Mouse (Mus musculus) heart, postnatal 0 days (tissue): ENCODE data around the gene Cela2a. TPM values are rescaled to one million over a fixed set of nuclear protein-coding genes. Genes with fewer than 3 reads are reported as not detected.

Source experiments
- ATAC-seq: fragments of 200-750 bp; cut with Nextera tagmentation; 2 replicates; pipeline ENCODE4 v1.8.0; 2017; ENCODE audit warnings: low read depth, moderate number of reproducible peaks, moderate library complexity; ENCODE audit not compliant: insufficient read depth
- DNase-seq: peaks from one replicate; pipeline ENCODE4 v3.0.0-alpha.2; 2016; ENCODE audit warnings: low spot score
- H3K27ac ChIP-seq: fragments of 300-500 bp; sonication (generic); 2 replicates; pipeline ENCODE4 v1.5.1; 2014; ENCODE audit warnings: low read depth, mild to moderate bottlenecking
- H3K27me3 ChIP-seq: fragments of 300-500 bp; sonication (generic); 2 replicates; pipeline ENCODE4 v1.6.1; 2014; ENCODE audit warnings: low read length, mixed read lengths; ENCODE audit not compliant: control insufficient read depth, insufficient read depth
- H3K36me3 ChIP-seq: fragments of 300-500 bp; sonication (generic); replicated peaks from 2 replicates; pipeline ENCODE4 v1.6.1; 2014; ENCODE audit warnings: low read length, mixed read lengths; ENCODE audit not compliant: control insufficient read depth, insufficient read depth
- H3K4me1 ChIP-seq: fragments of 300-500 bp; sonication (generic); 2 replicates; pipeline ENCODE4 v1.6.1; 2014; ENCODE audit warnings: antibody characterized with exemption; ENCODE audit not compliant: control insufficient read depth, insufficient read depth
- H3K4me2 ChIP-seq: fragments of 300-500 bp; sonication (generic); 2 replicates; pipeline ENCODE4 v1.6.1; 2014; ENCODE audit warnings: low read depth, mild to moderate bottlenecking, low read length, moderate library complexity
- H3K4me3 ChIP-seq: fragments of 300-500 bp; sonication (generic); 2 replicates; pipeline ENCODE4 v1.5.1; 2014; ENCODE audit warnings: low read depth, low read length
- H3K9ac ChIP-seq: fragments of 300-500 bp; sonication (generic); replicated peaks from 2 replicates; pipeline ENCODE4 v1.6.1; 2014; ENCODE audit warnings: low read depth, low read length, mixed read lengths
- H3K9me3 ChIP-seq: fragments of 300-500 bp; sonication (generic); replicated peaks from 2 replicates; pipeline ENCODE4 v1.6.1; 2016; ENCODE audit warnings: low read length; ENCODE audit not compliant: control insufficient read depth
- CTCF ChIP-seq: IDR thresholded peaks from 2 replicates; pipeline ENCODE4 v1.5.1; 2016; ENCODE audit warnings: antibody characterized with exemption, control low read depth, low read depth
- EP300 ChIP-seq: IDR thresholded peaks from 2 replicates; pipeline ENCODE4 v1.6.1; 2016; ENCODE audit warnings: antibody characterized with exemption, low read depth
- WGBS: fragments of 180-500 bp; shearing (Covaris S2); extraction: QIAGEN DNeasy Blood & Tissue Kit; methylation state at CpG from one replicate; pipeline ENCODE4 v1.1.7; 2014; 5-methylcytosine and 5-hydroxymethylcytosine counted together
- polyA plus RNA-seq: library from polyadenylated mRNA; unstranded; fragments of >200 nt; fragmentation: Nextera tagmentation; extraction: Ambion mirVana; gene quantifications from 2 replicates; pipeline ENCODE4 v1.2.1, GENCODE M21; 2015
- total RNA-seq: library from RNA; depleted of rRNA; stranded (reverse); fragments of >200 nt; gene quantifications from 2 replicates; pipeline ENCODE4 v1.2.3, GENCODE M21; 2014; ENCODE audit warnings: low replicate concordance

Cela2a gene
- total and polyA plus RNA-seq, 2 experiments from 2014 or later = 0.20 TPM; not detected in 1

- ATAC-seq (no peak), DNase-seq (no peak)
- Histone ChIP-seq H3K27ac (peak overlapping the region; percentile 88), H3K27me3 (no peaks in the 10 kb centered on the region), H3K36me3 (peaks cover 14% of the 10 kb centered on the region), H3K4me1 (peaks cover 7% of the 10 kb centered on the region), H3K4me2 (peak overlapping the region; percentile 67), H3K9ac (0 out of 2 replicates have a peak overlapping the region, but pooled peaks have one; percentile 57), H3K9me3 (no peaks in the 10 kb centered on the region), H3K4me3 (peak overlapping the region; percentile 65)
- TF ChIP-seq EP300 (no peak), CTCF (no peak)
- WGBS = 12% methylated on average over 10 of the region's 10 CpGs
Measured at GRCm38 (mm10) chr4:141792554-141793281, 33.2 kb downstream of the Cela2a start.

GRCm38 (mm10) chr4:141791951-141792350 is 34.0 kb downstream of the Cela2a start:
- no peaks in the 10 kb centered on the region for H3K27me3 ChIP-seq
- H3K9ac ChIP-seq = no peak overlapping the region
- no peak overlapping the region for H3K4me2 ChIP-seq
- H3K9me3 ChIP-seq = no peaks in the 10 kb centered on the region
- 83% methylated on average over 8 of the region's 8 CpGs for WGBS
- TF ChIP-seq CTCF = no peak
- no peak for TF ChIP-seq EP300
- DNase-seq (no peak), ATAC-seq (no peak)
- no peak overlapping the region for H3K4me3 ChIP-seq
- H3K36me3 ChIP-seq = peaks cover 11% of the 10 kb centered on the region; the same call in 1 of the 2 replicates
- H3K27ac ChIP-seq = no peak overlapping the region
- peaks cover 7% of the 10 kb centered on the region for H3K4me1 ChIP-seq

- peaks cover 9% of the 10 kb centered on the region; the same call in 1 of the 2 replicates for H3K36me3 ChIP-seq
- H3K9ac ChIP-seq = no peak overlapping the region
- no peak for ATAC-seq
- H3K9me3 ChIP-seq = no peaks in the 10 kb centered on the region
- no peak overlapping the region for H3K4me2 ChIP-seq
- no peak overlapping the region for H3K4me3 ChIP-seq
- no peak for DNase-seq
- H3K4me1 ChIP-seq = peaks cover 7% of the 10 kb centered on the region
- H3K27me3 ChIP-seq = no peaks in the 10 kb centered on the region
- no peak overlapping the region for H3K27ac ChIP-seq
- WGBS = 89% methylated on average over 7 of the region's 7 CpGs
- TF ChIP-seq CTCF (no peak), EP300 (no peak)
Measured at GRCm38 (mm10) chr4:141791486-141791885, 34.5 kb downstream of the Cela2a start.

- H3K4me2 ChIP-seq = peak within 1 kb of the TSS; percentile 93
- ATAC-seq (peak; percentile 86), DNase-seq (peak; percentile 99)
- H3K36me3 ChIP-seq = peaks cover 16% of the 10 kb centered on the region
- under 1% methylated on average over 42 of the region's 42 CpGs for WGBS
- H3K9me3 ChIP-seq = no peaks in the 10 kb centered on the region
- H3K9ac ChIP-seq = peak within 1 kb of the TSS; percentile 93
- peak within 1 kb of the TSS; percentile 85 for H3K27ac ChIP-seq
- no peaks in the 10 kb centered on the region for H3K27me3 ChIP-seq
- peak within 1 kb of the TSS; percentile 99 for H3K4me3 ChIP-seq
- H3K4me1 ChIP-seq = peaks cover 7% of the 10 kb centered on the region
- TF ChIP-seq EP300 = peak; percentile 77; the same call in 1 of the 2 replicates
- TF ChIP-seq CTCF = peak; percentile 9
Measured at GRCm38 (mm10) chr4:141790524-141790990, 35.4 kb downstream of the Cela2a start, which contains the start of gene Dnajc16. Gene Dnajc16, minus strand, starts transcription at chr4:141790931.

GRCm38 (mm10) chr4:141789564-141790218 is 36.3 kb downstream of the Cela2a start:
- no peak for ATAC-seq
- peaks cover 24% of the 10 kb centered on the region for H3K36me3 ChIP-seq
- H3K4me2 ChIP-seq = peak overlapping the region; percentile 93
- H3K27me3 ChIP-seq = no peaks in the 10 kb centered on the region
- peak overlapping the region; percentile 85 for H3K27ac ChIP-seq
- 41% methylated on average over 3 of the region's 3 CpGs for WGBS
- peaks cover 7% of the 10 kb centered on the region for H3K4me1 ChIP-seq
- no peaks in the 10 kb centered on the region for H3K9me3 ChIP-seq
- DNase-seq = no peak
- H3K4me3 ChIP-seq = peak overlapping the region; percentile 99
- H3K9ac ChIP-seq = peak overlapping the region; percentile 93
- TF ChIP-seq EP300 (no peak), CTCF (no peak)
